Mouse (Mus musculus) brain, embryonic 14.5 days (tissue): ENCODE measurements at regions not wholly inside any gene's neighbourhood (a gene's known extent, or its start where the extent isn't known, plus 50 kb on each side); places are given as distances from the start of the nearest gene placed in this dataset.

Experiments used
- DNase-seq: peaks from one replicate; pipeline ENCODE4 v3.0.0-alpha.2; 2011; ENCODE audit warnings: low read depth
- CTCF ChIP-seq: fragments of 200-500 bp; IDR thresholded peaks from 2 replicates; pipeline ENCODE4 v1.5.1; 2012; ENCODE audit warnings: inconsistent platforms, mild to moderate bottlenecking, moderate library complexity, borderline replicate concordance; ENCODE audit not compliant: insufficient read depth, insufficient read length; ENCODE audit errors: extremely low read depth
- POLR2A ChIP-seq: fragments of 200-500 bp; IDR thresholded peaks from 2 replicates; pipeline ENCODE4 v1.6.1; 2012; ENCODE audit warnings: mild to moderate bottlenecking, inconsistent platforms, borderline replicate concordance; ENCODE audit not compliant: poor library complexity, insufficient read depth, insufficient read length, severe bottlenecking; ENCODE audit errors: extremely low read depth

- TF ChIP-seq POLR2A (no peak), CTCF (peak; percentile 89)
- peak; percentile 84 for DNase-seq
Observed at GRCm38 (mm10) chr4:135066766-135067479, 53.5 kb upstream of the Runx3 start.

- no peak for TF ChIP-seq POLR2A
- TF ChIP-seq CTCF, result no peak
- no peak for DNase-seq
Observed at GRCm38 (mm10) chr4:135067805-135068204, 52.6 kb upstream of the Runx3 start.

GRCm38 (mm10) chr4:135069818-135070217 lies 50.6 kb upstream of the Runx3 start:
- TF ChIP-seq CTCF (no peak), POLR2A (no peak)
- DNase-seq, result no peak
